Mouse (Mus musculus): ENCODE measurements at regions not wholly inside any gene's neighbourhood (a gene's known extent, or its start where the extent isn't known, plus 50 kb on each side); places are given as distances from the start of the nearest gene placed in this dataset.
A peak's percentile ranks its signal among the peaks of the same experiment; 100 is the strongest.

DNA sequence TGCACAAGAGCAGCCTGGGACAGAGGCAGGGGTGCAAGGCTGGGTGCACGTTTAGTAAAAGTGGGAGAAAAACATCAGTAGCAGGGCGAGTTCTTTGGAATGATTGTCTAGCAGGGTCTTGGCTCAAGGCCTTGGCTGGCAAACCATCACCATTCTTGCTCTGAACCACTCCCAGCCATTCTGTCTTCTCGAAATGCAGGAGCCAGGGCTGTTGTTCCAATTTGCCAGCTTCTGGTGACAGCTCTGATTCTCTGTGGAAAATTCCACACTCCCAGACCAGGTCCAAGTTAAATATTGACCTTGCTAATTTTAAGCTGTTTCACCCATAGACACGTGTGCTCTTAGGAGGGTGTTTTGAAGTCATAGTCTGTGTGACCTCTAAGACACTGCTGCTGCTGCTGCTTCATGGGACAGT is 441.2 kb downstream of the Fgf9 start:
- no peak for ATAC-seq (replicated peaks; ENCODE audit: poor library complexity, severe bottlenecking)

GRCm38 (mm10) chr14:58510790-58511189 is 440.4 kb downstream of the Fgf9 start:
- ATAC-seq (replicated peaks; ENCODE audit: poor library complexity, severe bottlenecking), result no peak

DNA sequence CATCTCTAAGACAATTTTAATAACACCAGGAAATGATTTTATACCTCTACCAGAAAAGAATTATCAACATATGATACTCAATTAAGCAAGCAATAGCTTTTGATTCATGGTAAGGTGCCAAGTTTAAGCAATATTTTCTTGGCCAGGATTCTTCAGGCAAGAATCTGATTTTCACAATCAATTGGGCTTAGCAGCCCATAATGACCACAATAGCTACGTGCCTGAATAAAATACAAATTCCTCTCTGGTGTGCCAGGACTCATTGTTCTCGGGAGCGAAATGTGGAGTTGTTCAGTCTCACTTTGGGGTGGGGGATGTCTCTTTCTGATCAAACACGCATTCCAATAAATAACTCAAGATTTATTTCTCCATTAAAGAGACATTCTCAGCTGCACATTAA is 438.8 kb downstream of the Fgf9 start:
- no peak for ATAC-seq (replicated peaks; ENCODE audit: poor library complexity, severe bottlenecking)

DNA sequence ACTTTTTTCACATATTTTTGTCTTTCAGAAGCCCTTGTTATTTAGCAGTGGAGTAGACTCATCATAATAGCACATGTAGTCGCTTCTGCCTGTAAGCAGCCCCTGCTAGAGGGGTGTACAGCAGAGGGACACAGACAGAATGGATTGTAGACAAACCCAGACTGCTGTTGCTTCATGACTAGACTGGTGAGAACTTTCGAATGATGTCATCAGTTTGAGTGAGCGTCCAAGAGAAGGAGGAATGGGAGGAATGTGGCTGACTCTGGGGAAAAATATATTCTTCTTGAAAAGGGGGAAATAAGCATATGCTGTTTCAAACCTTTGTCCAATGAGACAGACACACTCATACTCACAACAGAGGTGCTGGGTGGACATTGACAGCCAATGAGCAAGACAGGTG is 436.1 kb downstream of the Fgf9 start:
- ATAC-seq (replicated peaks; ENCODE audit: poor library complexity, severe bottlenecking), result no peak

- peak; percentile 86 for ATAC-seq (replicated peaks; ENCODE audit: poor library complexity, severe bottlenecking)
These were observed 435.5 kb downstream of the Fgf9 start for GRCm38 (mm10) chr14:58505841-58506240.

- ATAC-seq (replicated peaks; ENCODE audit: poor library complexity, severe bottlenecking), result no peak
These were observed 432.5 kb downstream of the Fgf9 start for GRCm38 (mm10) chr14:58502890-58503289.

- ATAC-seq (replicated peaks; ENCODE audit: poor library complexity, severe bottlenecking), result no peak
These were observed 429.7 kb downstream of the Fgf9 start for GRCm38 (mm10) chr14:58500014-58500413.

DNA sequence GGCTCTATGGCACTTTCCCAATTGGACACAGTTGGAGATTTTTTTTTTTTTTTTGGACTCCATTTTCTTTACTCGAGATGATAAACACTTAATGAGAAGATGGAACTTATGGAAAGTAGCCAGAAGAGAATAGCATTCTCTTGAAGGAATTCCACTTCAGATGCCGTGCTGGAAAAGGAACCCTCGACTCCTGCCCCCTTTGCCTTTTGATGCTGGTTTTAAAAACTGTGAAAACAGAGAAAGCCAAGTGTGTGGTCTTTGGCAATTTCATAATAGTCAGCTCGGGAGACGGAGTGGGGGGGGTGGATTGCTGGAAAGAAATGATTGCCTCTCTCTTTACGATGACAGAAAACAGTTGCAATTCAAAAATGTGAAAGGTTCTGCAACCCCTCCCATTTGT is 429.2 kb downstream of the Fgf9 start:
- ATAC-seq (replicated peaks; ENCODE audit: poor library complexity, severe bottlenecking), result no peak

GRCm38 (mm10) chr14:58499071-58499470 is 428.7 kb downstream of the Fgf9 start:
- no peak for ATAC-seq (replicated peaks; ENCODE audit: poor library complexity, severe bottlenecking)

- no peak for ATAC-seq (replicated peaks; ENCODE audit: poor library complexity, severe bottlenecking)
These were observed 426.6 kb downstream of the Fgf9 start for GRCm38 (mm10) chr14:58496902-58497301.

DNA sequence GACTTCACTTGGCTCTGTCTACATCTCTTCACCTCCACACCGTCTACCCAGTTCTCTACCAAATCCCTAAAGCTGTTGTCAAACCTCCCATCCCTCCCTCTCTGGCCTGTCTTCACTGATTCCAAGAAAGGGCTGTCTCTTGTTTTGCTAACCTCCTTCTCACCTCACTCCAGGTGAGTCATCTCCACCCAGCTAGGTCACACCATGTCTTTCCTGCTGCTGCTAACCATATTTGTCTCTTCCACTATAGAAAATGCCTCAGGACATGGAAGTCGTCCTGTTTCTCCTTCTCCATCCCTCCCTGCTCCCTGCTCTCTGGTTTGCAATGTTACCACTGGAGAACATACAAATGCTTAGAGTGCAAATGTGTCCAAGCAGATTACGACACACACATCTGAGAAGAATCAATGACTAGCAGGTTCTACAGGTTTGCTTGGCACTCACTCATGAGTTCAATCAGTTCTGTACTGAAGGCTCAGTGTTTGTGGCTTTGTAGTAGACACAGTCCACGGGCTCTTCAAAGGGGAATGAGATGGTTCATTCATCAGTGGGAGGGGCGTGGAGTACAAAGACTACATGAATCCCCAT is 424.1 kb downstream of the Fgf9 start:
- ATAC-seq (replicated peaks; ENCODE audit: poor library complexity, severe bottlenecking), result no peak

DNA sequence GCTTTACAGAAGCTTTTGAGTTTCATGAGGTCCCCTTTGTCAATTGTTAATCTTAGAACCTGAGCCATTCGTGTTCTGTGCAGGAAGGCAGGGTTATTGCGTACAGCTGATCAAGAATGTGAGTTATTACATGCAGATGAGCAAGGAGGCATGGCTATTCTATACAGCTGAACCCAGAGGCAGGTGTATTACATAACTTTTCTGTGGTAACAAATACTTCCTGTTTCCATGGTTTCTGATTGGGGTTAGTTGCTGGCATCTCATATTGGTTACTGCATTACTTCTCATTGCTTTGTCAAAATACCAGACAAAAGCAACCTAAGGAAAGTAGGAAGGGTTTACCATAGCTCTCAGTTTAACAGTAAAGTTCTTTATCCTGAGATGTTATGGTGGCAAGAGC is 421.8 kb downstream of the Fgf9 start:
- ATAC-seq (replicated peaks; ENCODE audit: poor library complexity, severe bottlenecking), result peak; percentile 96

GRCm38 (mm10) chr14:58488803-58489202 is 418.5 kb downstream of the Fgf9 start:
- no peak for ATAC-seq (replicated peaks; ENCODE audit: poor library complexity, severe bottlenecking)

DNA sequence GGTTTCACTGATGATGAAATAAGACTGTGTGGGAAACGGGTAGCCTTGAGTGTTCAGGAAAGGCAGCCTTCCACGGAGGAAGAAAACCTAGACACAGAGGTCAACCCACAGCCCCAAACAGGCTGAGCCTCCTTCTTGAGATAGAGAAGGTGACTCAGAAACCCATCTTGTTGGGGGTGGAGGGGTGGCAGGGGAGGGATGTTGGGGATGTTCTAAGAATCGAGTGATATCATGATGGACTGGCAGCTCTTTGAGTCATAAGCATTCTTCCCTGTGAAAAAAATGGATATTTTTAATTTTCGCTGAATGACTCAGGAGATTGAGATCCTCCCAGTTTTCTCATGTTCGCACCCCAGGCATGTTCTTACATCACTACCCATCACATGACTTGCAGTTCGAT is 417.5 kb downstream of the Fgf9 start:
- no peak for ATAC-seq (replicated peaks; ENCODE audit: poor library complexity, severe bottlenecking)

- ATAC-seq (replicated peaks; ENCODE audit: poor library complexity, severe bottlenecking), result no peak
These were observed 410.1 kb downstream of the Fgf9 start for GRCm38 (mm10) chr14:58480454-58480853.

DNA sequence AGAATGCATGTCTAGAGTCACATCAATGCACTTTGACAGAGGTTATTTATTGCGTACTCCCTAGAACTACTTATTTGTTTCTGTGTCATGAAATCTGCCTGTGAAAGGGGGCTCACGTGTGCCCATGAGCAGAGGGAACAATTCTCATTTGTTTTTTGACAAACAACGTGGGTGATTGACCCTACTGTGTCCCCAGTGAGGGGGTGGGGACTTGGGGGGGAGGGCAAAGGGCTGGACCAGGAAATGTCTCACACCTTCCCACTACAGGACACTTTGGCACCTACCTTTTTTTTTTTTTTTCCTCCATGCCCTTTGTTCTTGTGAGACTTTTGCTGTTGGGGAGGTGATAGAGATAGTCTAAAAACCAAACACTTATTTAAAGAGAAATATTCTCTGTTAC is 400.3 kb downstream of the Fgf9 start:
- no peak for ATAC-seq (replicated peaks; ENCODE audit: poor library complexity, severe bottlenecking)

DNA sequence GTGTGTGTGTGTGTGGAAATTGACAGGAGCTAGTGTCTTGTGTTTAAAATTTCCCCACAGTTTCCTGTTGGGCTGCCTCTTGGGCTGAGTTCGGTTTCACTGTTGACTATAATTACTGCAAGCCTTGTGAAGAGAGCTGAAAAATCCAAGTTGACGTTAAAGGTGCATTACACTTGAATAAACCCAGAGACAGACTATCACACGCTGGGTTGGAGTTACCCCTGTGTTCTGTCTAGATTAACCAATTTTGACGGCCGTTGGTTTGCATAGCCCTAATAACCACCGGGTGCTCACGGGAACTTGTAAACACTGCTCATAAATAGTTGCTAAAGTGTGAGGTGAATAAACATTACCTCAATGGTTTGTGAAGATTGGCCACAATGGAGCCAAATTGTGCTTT is 398.1 kb downstream of the Fgf9 start:
- ATAC-seq (replicated peaks; ENCODE audit: poor library complexity, severe bottlenecking), result no peak

GRCm38 (mm10) chr14:58467856-58468255 is 397.5 kb downstream of the Fgf9 start:
- ATAC-seq (replicated peaks; ENCODE audit: poor library complexity, severe bottlenecking), result no peak

- ATAC-seq (replicated peaks; ENCODE audit: poor library complexity, severe bottlenecking), result no peak
These were observed 376.5 kb downstream of the Fgf9 start for GRCm38 (mm10) chr14:58446776-58447354.

- ATAC-seq (replicated peaks; ENCODE audit: poor library complexity, severe bottlenecking), result no peak
These were observed 374.1 kb downstream of the Fgf9 start for GRCm38 (mm10) chr14:58444496-58444895.

- no peak for ATAC-seq (replicated peaks; ENCODE audit: poor library complexity, severe bottlenecking)
These were observed 372.2 kb downstream of the Fgf9 start for GRCm38 (mm10) chr14:58442501-58442900.

DNA sequence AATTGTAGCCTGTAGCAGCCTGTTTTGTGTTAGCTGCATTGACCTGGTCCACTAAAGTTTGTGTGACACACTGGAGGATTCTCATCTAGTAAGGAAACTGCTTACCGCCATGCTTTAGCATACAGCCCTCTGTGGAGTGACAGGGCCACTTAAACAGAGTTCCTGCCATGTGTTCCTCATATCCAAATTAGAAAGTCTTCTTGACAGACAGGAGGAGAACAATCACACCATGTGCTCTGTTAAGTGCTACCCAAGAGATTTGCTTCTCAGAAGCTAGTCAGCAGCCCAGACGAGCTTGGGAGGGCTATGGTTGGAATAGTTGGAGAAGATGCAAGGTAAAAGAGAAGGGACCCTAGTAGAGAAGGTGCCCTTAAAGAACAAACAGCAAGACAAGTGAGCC is 369.6 kb downstream of the Fgf9 start:
- ATAC-seq (replicated peaks; ENCODE audit: poor library complexity, severe bottlenecking), result no peak

- no peak for ATAC-seq (replicated peaks; ENCODE audit: poor library complexity, severe bottlenecking)
These were observed 365.7 kb downstream of the Fgf9 start for GRCm38 (mm10) chr14:58436096-58436495.
